Mouse (Mus musculus) midbrain, embryonic 16.5 days (tissue): Measurements from ENCODE around the gene Rgl2. TPM values are rescaled to one million over a fixed set of nuclear protein-coding genes. Genes with fewer than 3 reads are reported as not detected.
"Not testable (repeated sequence)": the region's sequence is repeated elsewhere in the genome, so short reads cannot be mapped to it uniquely, and the experiment has no call there.

Source experiments
- ATAC-seq: fragments of 200-750 bp; cut with Nextera tagmentation; 2 replicates; pipeline ENCODE4 v1.8.0; 2017; ENCODE audit warnings: moderate TSS enrichment
- H3K27ac ChIP-seq: fragments of 300-500 bp; sonication (generic); 2 replicates; pipeline ENCODE4 v1.5.1; 2014; ENCODE audit warnings: mild to moderate bottlenecking, low read length, mixed read lengths
- H3K27me3 ChIP-seq: fragments of 300-500 bp; sonication (generic); 2 replicates; pipeline ENCODE4 v1.6.1; 2014; ENCODE audit warnings: low read depth, low read length, mixed read lengths; ENCODE audit not compliant: control insufficient read depth, insufficient read depth
- H3K36me3 ChIP-seq: fragments of 300-500 bp; sonication (generic); 2 replicates; pipeline ENCODE4 v1.6.1; 2014; ENCODE audit warnings: mild to moderate bottlenecking, low read length, moderate library complexity, mixed read lengths; ENCODE audit not compliant: control insufficient read depth, insufficient read depth
- H3K4me1 ChIP-seq: fragments of 300-500 bp; sonication (generic); 2 replicates; pipeline ENCODE4 v1.6.1; 2014; ENCODE audit warnings: mild to moderate bottlenecking, low read length, mixed read lengths; ENCODE audit not compliant: control insufficient read depth, insufficient read depth
- H3K4me2 ChIP-seq: fragments of 300-500 bp; sonication (generic); 2 replicates; pipeline ENCODE4 v1.6.1; 2014; ENCODE audit warnings: mild to moderate bottlenecking, low read length, mixed read lengths
- H3K4me3 ChIP-seq: fragments of 300-500 bp; sonication (generic); 2 replicates; pipeline ENCODE4 v1.5.1; 2014; ENCODE audit warnings: low read depth, mild to moderate bottlenecking, low read length, moderate library complexity, mixed read lengths
- H3K9ac ChIP-seq: fragments of 300-500 bp; sonication (generic); 2 replicates; pipeline ENCODE4 v1.6.1; 2014; ENCODE audit warnings: low read depth, low read length, mixed read lengths
- H3K9me3 ChIP-seq: fragments of 300-500 bp; sonication (generic); replicated peaks from 2 replicates; pipeline ENCODE4 v1.6.1; 2014; ENCODE audit warnings: mild to moderate bottlenecking, low read length, mixed read lengths; ENCODE audit not compliant: control insufficient read depth, poor library complexity, severe bottlenecking
- WGBS: fragments of 180-500 bp; shearing (Covaris S2); extraction: QIAGEN DNeasy Blood & Tissue Kit; methylation state at CpG from one replicate; pipeline ENCODE4 v1.1.7; 2014; 5-methylcytosine and 5-hydroxymethylcytosine counted together
- polyA plus RNA-seq: library from polyadenylated mRNA; unstranded; fragments of >200 nt; fragmentation: Nextera tagmentation; extraction: Ambion mirVana; gene quantifications from 2 replicates; pipeline ENCODE4 v1.2.1, GENCODE M21; 2015

Gene Rgl2
- polyA plus RNA-seq, 1 experiment from 2014 or later = 57.2 TPM

GRCm38 (mm10) chr17:33893011-33893410 is 36.3 kb upstream of the Rgl2 start:
- H3K36me3 ChIP-seq, ATAC-seq: not testable (repeated sequence)

GRCm38 (mm10) chr17:33897114-33897794 is 32.1 kb upstream of the Rgl2 start:
- WGBS = 47% methylated on average over 6 of the region's 6 CpGs
- H3K9me3 ChIP-seq = no peaks in the 10 kb centered on the region
- H3K27me3 ChIP-seq = no peaks in the 10 kb centered on the region
- H3K4me2 ChIP-seq = no peak overlapping the region
- H3K4me1 ChIP-seq = no peaks in the 10 kb centered on the region
- no peak overlapping the region for H3K4me3 ChIP-seq
- no peak overlapping the region for H3K9ac ChIP-seq
- H3K27ac ChIP-seq = no peak overlapping the region
- no peaks in the 10 kb centered on the region for H3K36me3 ChIP-seq
- no peak for ATAC-seq

More at GRCm38 (mm10) chr17:33893011-33893410, 36.3 kb upstream of the Rgl2 start:
- WGBS = 82% methylated on average over 4 of the region's 4 CpGs
- H3K27ac ChIP-seq, H3K4me3 ChIP-seq, H3K27me3 ChIP-seq, H3K9ac ChIP-seq, H3K9me3 ChIP-seq, H3K4me2 ChIP-seq, H3K4me1 ChIP-seq: not testable (repeated sequence)

GRCm38 (mm10) chr17:33898193-33898592 is 31.1 kb upstream of the Rgl2 start:
- H3K4me1 ChIP-seq, H3K9ac ChIP-seq, H3K27ac ChIP-seq, H3K4me2 ChIP-seq, ATAC-seq, H3K36me3 ChIP-seq, H3K27me3 ChIP-seq, H3K4me3 ChIP-seq, H3K9me3 ChIP-seq: not testable (repeated sequence)
- 85% methylated on average over 4 of the region's 4 CpGs for WGBS

- Histone ChIP-seq H3K36me3 (no peaks in the 10 kb centered on the region), H3K9ac (no peak overlapping the region), H3K27ac (no peak overlapping the region), H3K27me3 (no peaks in the 10 kb centered on the region), H3K9me3 (no peaks in the 10 kb centered on the region), H3K4me1 (no peaks in the 10 kb centered on the region), H3K4me3 (no peak overlapping the region), H3K4me2 (no peak overlapping the region)
- WGBS = 84% methylated on average over 4 of the region's 4 CpGs
- ATAC-seq = no peak
Observed at GRCm38 (mm10) chr17:33899642-33900041, 29.7 kb upstream of the Rgl2 start.

GRCm38 (mm10) chr17:33900281-33900988 is 28.9 kb upstream of the Rgl2 start:
- ATAC-seq = no peak
- H3K9me3 ChIP-seq = no peaks in the 10 kb centered on the region
- no peak overlapping the region for H3K4me2 ChIP-seq
- H3K36me3 ChIP-seq = no peaks in the 10 kb centered on the region
- H3K27ac ChIP-seq = no peak overlapping the region
- H3K9ac ChIP-seq = no peak overlapping the region
- H3K4me1 ChIP-seq = no peaks in the 10 kb centered on the region
- 74% methylated on average over 7 of the region's 7 CpGs for WGBS
- H3K27me3 ChIP-seq = no peaks in the 10 kb centered on the region
- H3K4me3 ChIP-seq = no peak overlapping the region

- Histone ChIP-seq H3K9me3 (no peaks in the 10 kb centered on the region), H3K9ac (no peak overlapping the region), H3K36me3 (no peaks in the 10 kb centered on the region), H3K4me2 (no peak overlapping the region), H3K4me1 (no peaks in the 10 kb centered on the region), H3K27me3 (no peaks in the 10 kb centered on the region), H3K27ac (no peak overlapping the region), H3K4me3 (no peak overlapping the region)
- ATAC-seq = no peak
- WGBS = 88% methylated on average over 4 of the region's 4 CpGs
Observed at GRCm38 (mm10) chr17:33900989-33901314, 28.4 kb upstream of the Rgl2 start.

GRCm38 (mm10) chr17:33901653-33902052 is 27.7 kb upstream of the Rgl2 start:
- no peak overlapping the region for H3K27ac ChIP-seq
- WGBS = 82% methylated on average over 4 of the region's 4 CpGs
- H3K4me1 ChIP-seq = no peaks in the 10 kb centered on the region
- no peak overlapping the region for H3K9ac ChIP-seq
- no peak overlapping the region for H3K4me2 ChIP-seq
- no peaks in the 10 kb centered on the region for H3K36me3 ChIP-seq
- no peaks in the 10 kb centered on the region for H3K9me3 ChIP-seq
- no peak overlapping the region for H3K4me3 ChIP-seq
- H3K27me3 ChIP-seq = no peaks in the 10 kb centered on the region
- no peak for ATAC-seq

GRCm38 (mm10) chr17:33902079-33902478 is 27.3 kb upstream of the Rgl2 start:
- no peaks in the 10 kb centered on the region for H3K9me3 ChIP-seq
- ATAC-seq = no peak
- WGBS = 80% methylated on average over 4 of the region's 4 CpGs
- no peaks in the 10 kb centered on the region for H3K4me1 ChIP-seq
- H3K27ac ChIP-seq = no peak overlapping the region
- no peaks in the 10 kb centered on the region for H3K36me3 ChIP-seq
- H3K4me3 ChIP-seq = no peak overlapping the region
- no peak overlapping the region for H3K9ac ChIP-seq
- no peaks in the 10 kb centered on the region for H3K27me3 ChIP-seq
- H3K4me2 ChIP-seq = no peak overlapping the region

GRCm38 (mm10) chr17:33902491-33902890 is 26.9 kb upstream of the Rgl2 start:
- Histone ChIP-seq H3K9me3 (no peaks in the 10 kb centered on the region), H3K4me3 (no peak overlapping the region), H3K4me2 (no peak overlapping the region), H3K36me3 (no peaks in the 10 kb centered on the region), H3K4me1 (no peaks in the 10 kb centered on the region), H3K9ac (no peak overlapping the region), H3K27ac (no peak overlapping the region), H3K27me3 (no peaks in the 10 kb centered on the region)
- WGBS = 88% methylated on average over 7 of the region's 7 CpGs
- ATAC-seq = no peak
